In genomic region chr7:25292107-25292506, GRCm38 (mm10) we compare ENCODE assay signal across 15 mouse cellular contexts. TPM values are rescaled to one million over a fixed set of nuclear protein-coding genes. Genes with fewer than 3 reads are reported as not detected.
DNase-seq lines count a peak whose midpoint lies in the region; ATAC-seq lines count a peak whose summit lies in the region.
"Had no signal": no experiment of that assay in that cellular context is flagged by ENCODE, and none has a peak within 500 bp of the region (broad histone marks: within the 10 kb centered on the region; RNA-seq: fewer than 3 reads in every experiment).

No protein-coding gene starts in this region.

- H3K27me3 ChIP-seq in heart, embryonic 13.5 days (replicated peaks) = no peaks in the 10 kb centered on the region
- no peaks in the 10 kb centered on the region for H3K27me3 ChIP-seq in heart, embryonic 11.5 days (ENCODE audit: control insufficient read depth, insufficient read depth, low read length)
- H3K27me3 ChIP-seq in midbrain, embryonic 10.5 days (ENCODE audit: low read depth, poor library complexity, severe bottlenecking) = no peaks in the 10 kb centered on the region
- H3K27me3 ChIP-seq in midbrain, embryonic 11.5 days (ENCODE audit: control insufficient read depth, insufficient read depth, low read length) = no peaks in the 10 kb centered on the region
- no peaks in the 10 kb centered on the region for H3K27me3 ChIP-seq in midbrain, embryonic 15.5 days (replicated peaks)

- peak overlapping the region; percentile 52; the same call in 1 of the 2 replicates for H3K9ac ChIP-seq in heart, embryonic 13.5 days
- no peak overlapping the region for H3K9ac ChIP-seq in heart, embryonic 11.5 days (ENCODE audit: low read depth, low read length)
- H3K9ac ChIP-seq in midbrain, embryonic 11.5 days (ENCODE audit: low read length) = no peak overlapping the region
- no peak overlapping the region for H3K9ac ChIP-seq in midbrain, embryonic 15.5 days

- H3K4me2 ChIP-seq in heart, embryonic 13.5 days = no peak overlapping the region
- no peak overlapping the region for H3K4me2 ChIP-seq in heart, embryonic 11.5 days
- no peak overlapping the region for H3K4me2 ChIP-seq in midbrain, embryonic 11.5 days
- no peak overlapping the region for H3K4me2 ChIP-seq in midbrain, embryonic 15.5 days

- H3K27ac ChIP-seq in heart, embryonic 13.5 days (replicated peaks) = 0 out of 2 replicates have a peak overlapping the region, but pooled peaks have one; percentile 15
- H3K27ac ChIP-seq in heart, embryonic 11.5 days (ENCODE audit: low read depth, low read length) = no peak overlapping the region
- peak overlapping the region; percentile 42; the same call in 1 of the 2 replicates for H3K27ac ChIP-seq in midbrain, embryonic 10.5 days (replicated peaks)
- no peak overlapping the region for H3K27ac ChIP-seq in midbrain, embryonic 11.5 days (ENCODE audit: low read depth, low read length)
- H3K27ac ChIP-seq in midbrain, embryonic 15.5 days = 0 out of 2 replicates have a peak overlapping the region, but pooled peaks have one; percentile 13
- H3K27ac ChIP-seq: layer of hippocampus, adult 2 months had no signal

- ATAC-seq in heart, embryonic 13.5 days (ENCODE audit: extremely low read depth, insufficient number of reproducible peaks, low FRiP score, low TSS enrichment) = no peak
- no peak for ATAC-seq in heart, embryonic 11.5 days (replicated peaks; ENCODE audit: insufficient number of reproducible peaks, low FRiP score, low TSS enrichment)
- no peak for ATAC-seq in midbrain, embryonic 11.5 days (ENCODE audit: low FRiP score)
- no peak for ATAC-seq in midbrain, embryonic 15.5 days (replicated peaks)

- peaks cover 91% of the 10 kb centered on the region for H3K36me3 ChIP-seq in heart, embryonic 13.5 days
- peaks cover 61% of the 10 kb centered on the region for H3K36me3 ChIP-seq in heart, embryonic 11.5 days (ENCODE audit: control insufficient read depth, insufficient read depth, low read length)
- H3K36me3 ChIP-seq in midbrain, embryonic 10.5 days = peaks cover 92% of the 10 kb centered on the region
- H3K36me3 ChIP-seq in midbrain, embryonic 11.5 days (ENCODE audit: control insufficient read depth, insufficient read depth, low read length) = peaks cover 43% of the 10 kb centered on the region
- peaks cover 69% of the 10 kb centered on the region for H3K36me3 ChIP-seq in midbrain, embryonic 15.5 days (replicated peaks)

- peaks cover 49% of the 10 kb centered on the region for H3K4me1 ChIP-seq in heart, embryonic 13.5 days
- peaks cover 18% of the 10 kb centered on the region for H3K4me1 ChIP-seq in heart, embryonic 11.5 days (ENCODE audit: control insufficient read depth, insufficient read depth, low read length)
- H3K4me1 ChIP-seq in midbrain, embryonic 10.5 days = peaks cover 26% of the 10 kb centered on the region
- peaks cover 8% of the 10 kb centered on the region for H3K4me1 ChIP-seq in midbrain, embryonic 11.5 days (ENCODE audit: control insufficient read depth, insufficient read depth, low read length)
- peaks cover 30% of the 10 kb centered on the region for H3K4me1 ChIP-seq in midbrain, embryonic 15.5 days

- DNase-seq in cerebellum, adult 9-11 months = peak; percentile 51
- DNase-seq in cerebellum, adult 18-20 months = no peak
- no peak for DNase-seq in midbrain, embryonic 10.5 days (ENCODE audit: low spot score)
- DNase-seq in midbrain, embryonic 11.5 days (ENCODE audit: low spot score, missing footprints) = no peak
- DNase-seq in frontal cortex, adult 2 months (ENCODE audit: extremely low spot score in 1 of 2, low spot score in 1 of 2) = no peak
- DNase-seq: gastrocnemius, postnatal 25 days; heart, postnatal 36 days; thymus, postnatal 14 days had no signal

- no peaks in the 10 kb centered on the region for H3K9me3 ChIP-seq in heart, embryonic 13.5 days
- H3K9me3 ChIP-seq in heart, embryonic 11.5 days (replicated peaks; ENCODE audit: control insufficient read depth, low read length) = no peaks in the 10 kb centered on the region; the same call in 1 of the 2 replicates
- H3K9me3 ChIP-seq in midbrain, embryonic 10.5 days (replicated peaks) = peaks cover 11% of the 10 kb centered on the region; the same call in 1 of the 2 replicates
- H3K9me3 ChIP-seq in midbrain, embryonic 11.5 days (ENCODE audit: control insufficient read depth, low read length) = peaks cover 3% of the 10 kb centered on the region; the same call in 1 of the 2 replicates
- H3K9me3 ChIP-seq in midbrain, embryonic 15.5 days = no peaks in the 10 kb centered on the region

- H3K4me3 ChIP-seq in heart, embryonic 13.5 days = no peak overlapping the region
- H3K4me3 ChIP-seq in heart, embryonic 11.5 days (ENCODE audit: low read depth, low read length) = no peak overlapping the region
- H3K4me3 ChIP-seq in midbrain, embryonic 10.5 days = peak overlapping the region; percentile 14; the same call in 1 of the 2 replicates
- no peak overlapping the region for H3K4me3 ChIP-seq in midbrain, embryonic 11.5 days (ENCODE audit: low read depth, low read length)
- H3K4me3 ChIP-seq in midbrain, embryonic 15.5 days = no peak overlapping the region
- H3K4me3 ChIP-seq: erythroblast, embryonic 14.5 days; layer of hippocampus, adult 2 months had no signal

- 64% methylated on average over 7 of the region's 7 CpGs for WGBS in heart, embryonic 13.5 days
- 67% methylated on average over 7 of the region's 7 CpGs for WGBS in heart, embryonic 11.5 days (ENCODE audit: insufficient replicate concordance)
- 80% methylated on average over 7 of the region's 7 CpGs for WGBS in midbrain, embryonic 10.5 days
- 70% methylated on average over 7 of the region's 7 CpGs for WGBS in midbrain, embryonic 11.5 days
- 65% methylated on average over 7 of the region's 7 CpGs for WGBS in midbrain, embryonic 15.5 days

RNA-seq across cellular contexts. Expression of gene Pafah1b3, which starts 5.7 kb away (rescaled TPM):
- 145 and 154 TPM in 2 replicates for polyA plus RNA-seq in heart, embryonic 13.5 days (2015; fragmentation: Nextera tagmentation; extraction: Ambion mirVana)
- polyA plus RNA-seq in heart, embryonic 11.5 days (2014; fragmentation: Nextera tagmentation; extraction: Ambion mirVana) = 141 and 158 TPM in 2 replicates
- 293 and 325 TPM in 2 replicates for polyA plus RNA-seq in midbrain, embryonic 10.5 days (2016; fragmentation: Nextera tagmentation; extraction: Ambion mirVana)
- 306 and 332 TPM in 2 replicates for polyA plus RNA-seq in midbrain, embryonic 11.5 days (2014; fragmentation: Nextera tagmentation; extraction: Ambion mirVana)
- 671 and 679 TPM in 2 replicates for polyA plus RNA-seq in midbrain, embryonic 15.5 days (2015; fragmentation: Nextera tagmentation; extraction: Ambion mirVana)
- 33.5 and 43.0 TPM in 2 replicates for polyA plus RNA-seq in frontal cortex, adult 2 months (2012; rRNA removed)

RNA-seq across cellular contexts. Expression of gene Prr19, which starts 9.1 kb away (rescaled TPM):
- 0.23 and 0.39 TPM in 2 replicates for polyA plus RNA-seq in heart, embryonic 13.5 days (2015; fragmentation: Nextera tagmentation; extraction: Ambion mirVana)
- 0.54 and 0.63 TPM in 2 replicates for polyA plus RNA-seq in heart, embryonic 11.5 days (2014; fragmentation: Nextera tagmentation; extraction: Ambion mirVana)
- polyA plus RNA-seq in midbrain, embryonic 10.5 days (2016; fragmentation: Nextera tagmentation; extraction: Ambion mirVana) = 1.1 and 1.4 TPM in 2 replicates
- 1.1 and 1.2 TPM in 2 replicates for polyA plus RNA-seq in midbrain, embryonic 11.5 days (2014; fragmentation: Nextera tagmentation; extraction: Ambion mirVana)
- 3.7 and 4.5 TPM in 2 replicates for polyA plus RNA-seq in midbrain, embryonic 15.5 days (2015; fragmentation: Nextera tagmentation; extraction: Ambion mirVana)
- 0.17 and 0.28 TPM in 2 replicates for polyA plus RNA-seq in frontal cortex, adult 2 months (2012; rRNA removed)
- polyA plus RNA-seq: erythroblast, embryonic 14.5 days; liver, embryonic 16.5 days had no signal

RNA-seq across cellular contexts. Expression of gene Tmem145, which starts 13.8 kb away (rescaled TPM):
- polyA plus RNA-seq in heart, embryonic 13.5 days (2015; fragmentation: Nextera tagmentation; extraction: Ambion mirVana) = 0.11 and 0.34 TPM in 2 replicates
- 0.17 and 0.25 TPM in 2 replicates for polyA plus RNA-seq in heart, embryonic 11.5 days (2014; fragmentation: Nextera tagmentation; extraction: Ambion mirVana)
- polyA plus RNA-seq in midbrain, embryonic 10.5 days (2016; fragmentation: Nextera tagmentation; extraction: Ambion mirVana) = 2.1 and 5.1 TPM in 2 replicates
- polyA plus RNA-seq in midbrain, embryonic 11.5 days (2014; fragmentation: Nextera tagmentation; extraction: Ambion mirVana) = 7.2 and 7.7 TPM in 2 replicates
- 94.8 and 102 TPM in 2 replicates for polyA plus RNA-seq in midbrain, embryonic 15.5 days (2015; fragmentation: Nextera tagmentation; extraction: Ambion mirVana)
- polyA plus RNA-seq in frontal cortex, adult 2 months (2012; rRNA removed) = 74.6 and 90.4 TPM in 2 replicates
- polyA plus RNA-seq: erythroblast, embryonic 14.5 days; G1E had no signal

RNA-seq across cellular contexts. Expression of gene Cic, which starts 24.6 kb away (rescaled TPM):
- polyA plus RNA-seq in heart, embryonic 13.5 days (2015; fragmentation: Nextera tagmentation; extraction: Ambion mirVana) = 22.9 and 23.4 TPM in 2 replicates
- polyA plus RNA-seq in heart, embryonic 11.5 days (2014; fragmentation: Nextera tagmentation; extraction: Ambion mirVana) = 25.0 and 31.5 TPM in 2 replicates
- 18.5 and 21.7 TPM in 2 replicates for polyA plus RNA-seq in midbrain, embryonic 10.5 days (2016; fragmentation: Nextera tagmentation; extraction: Ambion mirVana)
- polyA plus RNA-seq in midbrain, embryonic 11.5 days (2014; fragmentation: Nextera tagmentation; extraction: Ambion mirVana) = 25.5 and 29.7 TPM in 2 replicates
- 42.1 and 45.9 TPM in 2 replicates for polyA plus RNA-seq in midbrain, embryonic 15.5 days (2015; fragmentation: Nextera tagmentation; extraction: Ambion mirVana)
- polyA plus RNA-seq in frontal cortex, adult 2 months (2012; rRNA removed) = 92.4 and 104 TPM in 2 replicates

RNA-seq across cellular contexts. Expression of gene Megf8, which starts 24.9 kb away (rescaled TPM):
- polyA plus RNA-seq in heart, embryonic 13.5 days (2015; fragmentation: Nextera tagmentation; extraction: Ambion mirVana) = 7.0 and 7.5 TPM in 2 replicates
- polyA plus RNA-seq in heart, embryonic 11.5 days (2014; fragmentation: Nextera tagmentation; extraction: Ambion mirVana) = 6.2 and 6.9 TPM in 2 replicates
- 13.9 and 14.9 TPM in 2 replicates for polyA plus RNA-seq in midbrain, embryonic 10.5 days (2016; fragmentation: Nextera tagmentation; extraction: Ambion mirVana)
- 9.1 and 10.3 TPM in 2 replicates for polyA plus RNA-seq in midbrain, embryonic 11.5 days (2014; fragmentation: Nextera tagmentation; extraction: Ambion mirVana)
- 27.0 and 27.4 TPM in 2 replicates for polyA plus RNA-seq in midbrain, embryonic 15.5 days (2015; fragmentation: Nextera tagmentation; extraction: Ambion mirVana)
- polyA plus RNA-seq in frontal cortex, adult 2 months (2012; rRNA removed) = 65.2 and 67.0 TPM in 2 replicates

Comparison
In these comparisons a context has a peak if more than half of its experiments do, and no peak if none do; other contexts are left out.
1. H3K27ac ChIP-seq: peak in heart, embryonic 13.5 days (single experiment), midbrain, embryonic 10.5 days (single experiment) and midbrain, embryonic 15.5 days (single experiment); none in heart, embryonic 11.5 days (single experiment) and midbrain, embryonic 11.5 days (single experiment).